Mouse (Mus musculus): ENCODE results near the gene Hyal2. TPM values are rescaled to one million over a fixed set of nuclear protein-coding genes. Genes with fewer than 3 reads are reported as not detected.

Hyal2 gene
- total and polyA plus RNA-seq, 3 experiments, result 40.2 to 43.6 (median 40.8) TPM

- intact Hi-C loops (cut with DNase I), result loop anchor here (10.0 kb wide), 2 partner anchors 645 to 855 kb away; partner anchors contain the start of genes Manf and Tex264
- Histone ChIP-seq H3K4me1 (ENCODE audit: control insufficient read depth, insufficient read depth, low read length) (peaks cover 15% of the 10 kb centered on the region), H3K79me2 (replicated peaks; ENCODE audit: control insufficient read depth, insufficient read depth, low read length) (peaks cover 9% of the 10 kb centered on the region), H3K27me3 (ENCODE audit: control insufficient read depth, insufficient read depth, low read length) (no peaks in the 10 kb centered on the region), H3K27ac (no peak overlapping the region), H3K9ac (ENCODE audit: low read depth, low read length) (no peak overlapping the region), H3K4me3 (no peak overlapping the region), H3K36me3 (ENCODE audit: control insufficient read depth, insufficient read depth, low read length) (peaks cover 5% of the 10 kb centered on the region; the same call in 1 of the 2 replicates)
- 92% methylated on average over 8 of the region's 8 CpGs for WGBS
- TF ChIP-seq CTCF (IDR thresholded peaks at IDR 0.05) (no peak), EP300 (IDR thresholded peaks at IDR 0.05; ENCODE audit: insufficient read depth, low read depth, low read length) (no peak), POLR2A (IDR thresholded peaks at IDR 0.05; ENCODE audit: insufficient read depth, low read depth, low read length) (no peak)
- no peak for DNase-seq
These were observed 27.8 kb upstream of the Hyal2 start for GRCm38 (mm10) chr9:107539940-107540339.

DNA sequence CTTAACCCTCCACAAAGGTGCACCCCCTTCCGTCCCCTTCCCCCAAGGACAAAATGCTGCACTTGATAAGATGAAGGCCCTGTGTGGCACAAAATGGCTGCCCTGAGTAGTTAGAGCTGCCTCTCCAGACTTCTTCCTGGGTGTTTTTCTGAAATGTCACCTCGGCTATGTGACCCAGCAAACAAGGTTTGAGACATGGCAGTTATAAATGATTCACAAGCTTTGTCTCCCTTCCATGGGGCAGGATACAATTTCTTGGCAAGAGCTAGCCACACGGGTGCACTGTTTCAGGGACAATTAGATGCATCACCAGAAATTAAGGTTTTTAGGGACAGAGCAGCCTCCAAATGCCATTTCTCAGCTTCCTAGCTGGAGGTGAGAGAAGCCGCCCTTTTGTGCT lies 27.3 kb upstream of the Hyal2 start:
- TF ChIP-seq CTCF (IDR thresholded peaks at IDR 0.05) (no peak), EP300 (IDR thresholded peaks at IDR 0.05; ENCODE audit: insufficient read depth, low read depth, low read length) (no peak), POLR2A (IDR thresholded peaks at IDR 0.05; ENCODE audit: insufficient read depth, low read depth, low read length) (no peak)
- Histone ChIP-seq H3K9ac (ENCODE audit: low read depth, low read length) (no peak overlapping the region), H3K79me2 (replicated peaks; ENCODE audit: control insufficient read depth, insufficient read depth, low read length) (peaks cover 5% of the 10 kb centered on the region; the same call in 1 of the 2 replicates), H3K4me3 (no peak overlapping the region), H3K4me1 (ENCODE audit: control insufficient read depth, insufficient read depth, low read length) (peaks cover 15% of the 10 kb centered on the region), H3K36me3 (ENCODE audit: control insufficient read depth, insufficient read depth, low read length) (peaks cover 5% of the 10 kb centered on the region; the same call in 1 of the 2 replicates), H3K27ac (no peak overlapping the region), H3K27me3 (ENCODE audit: control insufficient read depth, insufficient read depth, low read length) (no peaks in the 10 kb centered on the region)
- intact Hi-C loops (cut with DNase I), result loop anchor here (10.0 kb wide), 1 partner anchor 856 kb away; the partner anchor contains the start of gene Tex264
- 66% methylated on average over 4 of the region's 4 CpGs for WGBS
- DNase-seq, result no peak

DNA sequence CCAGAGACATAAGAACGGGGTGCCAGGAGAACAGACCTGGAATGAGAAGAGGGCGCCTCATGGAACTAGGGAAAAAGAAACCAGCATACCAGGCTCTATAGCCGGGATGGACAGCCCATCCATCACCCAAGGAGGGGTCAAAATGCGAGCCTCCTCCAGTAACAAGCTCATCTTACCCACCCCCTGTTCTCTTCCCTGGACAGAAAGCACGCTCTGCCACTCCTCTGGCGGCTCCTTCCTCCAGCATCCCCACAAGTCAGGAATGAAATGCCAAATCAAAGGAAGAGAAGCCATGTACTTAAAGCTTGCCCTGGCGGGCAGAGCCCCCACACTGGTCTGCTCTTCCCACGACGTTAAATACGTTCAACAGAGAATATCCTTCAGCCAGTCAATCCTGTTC lies 26.7 kb upstream of the Hyal2 start:
- Histone ChIP-seq H3K27me3 (ENCODE audit: control insufficient read depth, insufficient read depth, low read length) (no peaks in the 10 kb centered on the region), H3K9ac (ENCODE audit: low read depth, low read length) (no peak overlapping the region), H3K36me3 (ENCODE audit: control insufficient read depth, insufficient read depth, low read length) (peaks cover 5% of the 10 kb centered on the region; the same call in 1 of the 2 replicates), H3K79me2 (replicated peaks; ENCODE audit: control insufficient read depth, insufficient read depth, low read length) (0 out of 2 replicates have a peak, but pooled peaks cover 3% of the 10 kb centered on the region), H3K4me3 (peak overlapping the region; percentile 75), H3K27ac (no peak overlapping the region; the same call in 1 of the 2 replicates), H3K4me1 (ENCODE audit: control insufficient read depth, insufficient read depth, low read length) (peaks cover 11% of the 10 kb centered on the region)
- DNase-seq, result no peak
- no peak for TF ChIP-seq EP300 (IDR thresholded peaks at IDR 0.05; ENCODE audit: insufficient read depth, low read depth, low read length)
- no peak for TF ChIP-seq CTCF (IDR thresholded peaks at IDR 0.05)
- TF ChIP-seq POLR2A (IDR thresholded peaks at IDR 0.05; ENCODE audit: insufficient read depth, low read depth, low read length), result no peak
- intact Hi-C loops (cut with DNase I), result loop anchor here (10.0 kb wide), 1 partner anchor 856 kb away; the partner anchor contains the start of gene Tex264
- 33% methylated on average over 10 of the region's 10 CpGs for WGBS

- H3K4me3 ChIP-seq, result peak within 1 kb of the TSS; percentile 75
- intact Hi-C loops (cut with DNase I), result loop anchor here (1.0 to 10.0 kb wide), 2 partner anchors 8 to 857 kb away; partner anchors contain the start of genes Tex264 and Tmem115
- peaks cover 6% of the 10 kb centered on the region for H3K4me1 ChIP-seq (ENCODE audit: control insufficient read depth, insufficient read depth, low read length)
- peaks cover 3% of the 10 kb centered on the region; the same call in 1 of the 2 replicates for H3K36me3 ChIP-seq (ENCODE audit: control insufficient read depth, insufficient read depth, low read length)
- H3K27me3 ChIP-seq (ENCODE audit: control insufficient read depth, insufficient read depth, low read length), result no peaks in the 10 kb centered on the region
- TF ChIP-seq EP300 (IDR thresholded peaks at IDR 0.05; ENCODE audit: insufficient read depth, low read depth, low read length) (peak; percentile 66), CTCF (IDR thresholded peaks at IDR 0.05) (no peak), POLR2A (IDR thresholded peaks at IDR 0.05; ENCODE audit: insufficient read depth, low read depth, low read length) (peak; percentile 84)
- peak within 1 kb of the TSS; percentile 76 for H3K27ac ChIP-seq
- H3K79me2 ChIP-seq (replicated peaks; ENCODE audit: control insufficient read depth, insufficient read depth, low read length), result no peaks in the 10 kb centered on the region
- DNase-seq, result peak; percentile 95 to 96
- H3K9ac ChIP-seq (ENCODE audit: low read depth, low read length), result peak within 1 kb of the TSS; percentile 69
- WGBS, result 1% methylated on average over 46 of the region's 46 CpGs
These were observed 26.0 kb upstream of the Hyal2 start, which contains the start of the genes Cyb561d2 and Nprl2 for GRCm38 (mm10) chr9:107541474-107542351. Gene Cyb561d2, minus strand, starts transcription at chr9:107542193. Gene Nprl2, plus strand, starts transcription at chr9:107542226.

DNA sequence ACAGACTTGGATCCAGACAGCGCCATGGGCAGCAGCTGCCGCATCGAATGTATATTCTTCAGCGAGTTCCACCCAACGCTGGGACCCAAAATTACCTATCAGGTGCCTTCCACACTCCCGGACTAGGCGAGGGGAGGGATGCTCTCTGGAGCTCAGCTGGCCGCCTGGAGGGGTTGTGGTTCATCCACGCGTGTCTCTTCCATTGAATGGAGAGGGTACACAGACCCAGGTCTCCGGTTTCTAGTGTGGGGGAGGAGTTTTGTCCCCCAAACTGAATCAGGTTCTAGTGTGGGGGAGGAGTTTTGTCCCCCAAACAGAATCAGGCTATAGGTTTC lies 25.4 kb upstream of the Hyal2 start:
- DNase-seq, result no peak
- H3K27me3 ChIP-seq (ENCODE audit: control insufficient read depth, insufficient read depth, low read length), result no peaks in the 10 kb centered on the region
- TF ChIP-seq EP300 (IDR thresholded peaks at IDR 0.05; ENCODE audit: insufficient read depth, low read depth, low read length) (no peak), POLR2A (IDR thresholded peaks at IDR 0.05; ENCODE audit: insufficient read depth, low read depth, low read length) (no peak), CTCF (IDR thresholded peaks at IDR 0.05) (no peak)
- H3K79me2 ChIP-seq (replicated peaks; ENCODE audit: control insufficient read depth, insufficient read depth, low read length), result no peaks in the 10 kb centered on the region
- H3K4me1 ChIP-seq (ENCODE audit: control insufficient read depth, insufficient read depth, low read length), result peaks cover 5% of the 10 kb centered on the region; the same call in 1 of the 2 replicates
- peak overlapping the region; percentile 69 for H3K9ac ChIP-seq (ENCODE audit: low read depth, low read length)
- intact Hi-C loops (cut with DNase I), result loop anchor here (1.0 to 10.0 kb wide), 2 partner anchors 9 to 858 kb away; partner anchors contain the start of genes Tex264 and Tmem115
- H3K27ac ChIP-seq, result peak overlapping the region; percentile 76
- H3K4me3 ChIP-seq, result peak overlapping the region; percentile 75
- H3K36me3 ChIP-seq (ENCODE audit: control insufficient read depth, insufficient read depth, low read length), result no peaks in the 10 kb centered on the region
- WGBS, result 2% methylated on average over 11 of the region's 11 CpGs
